In the genomic region with DNA sequence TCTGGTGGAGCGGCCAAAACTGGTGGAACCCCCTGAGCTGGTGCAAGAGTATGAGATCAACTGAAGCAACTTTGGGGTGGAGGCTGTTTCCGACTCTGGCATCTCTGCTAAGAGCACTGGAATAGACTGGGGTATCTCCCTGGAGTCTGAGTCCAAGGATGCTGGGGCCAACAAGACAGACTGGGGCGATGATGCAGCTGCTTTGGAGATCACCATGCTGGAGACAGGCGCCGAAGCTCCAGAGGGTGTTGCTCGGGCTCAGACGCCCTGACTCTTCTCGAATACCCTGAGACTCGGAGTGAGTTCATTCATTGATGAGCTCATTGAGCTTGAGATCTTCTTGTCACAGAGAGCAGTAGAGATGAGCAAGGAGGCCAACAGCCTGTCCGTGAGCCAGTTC, we compare ENCODE assay signal across 20 mouse cellular contexts.
"Had no signal": no experiment of that assay in that cellular context is flagged by ENCODE, and none has a peak within 500 bp of the region (broad histone marks: within the 10 kb centered on the region; RNA-seq: fewer than 3 reads in every experiment).

No protein-coding gene starts in this region.

- H3K27ac ChIP-seq: midbrain, embryonic 10.5 days; midbrain, embryonic 12.5 days; neural tube, embryonic 13.5 days; neural tube, embryonic 15.5 days; stomach, embryonic 15.5 days; stomach, postnatal 0 days had no signal

- H3K4me3 ChIP-seq: midbrain, embryonic 10.5 days; midbrain, embryonic 12.5 days; myocyte; neural tube, embryonic 13.5 days; neural tube, embryonic 15.5 days; stomach, embryonic 15.5 days had no signal

- H3K9me3 ChIP-seq: midbrain, embryonic 10.5 days; midbrain, embryonic 12.5 days; neural tube, embryonic 13.5 days; neural tube, embryonic 15.5 days; stomach, embryonic 15.5 days had no signal

- H3K4me2 ChIP-seq: lung, embryonic 14.5 days; midbrain, embryonic 12.5 days; neural tube, embryonic 13.5 days; neural tube, embryonic 15.5 days; stomach, embryonic 15.5 days had no signal

- H3K4me1 ChIP-seq: midbrain, embryonic 10.5 days; midbrain, embryonic 12.5 days; neural tube, embryonic 13.5 days; neural tube, embryonic 15.5 days; stomach, embryonic 15.5 days had no signal

- H3K27me3 ChIP-seq: midbrain, embryonic 12.5 days; neural tube, embryonic 13.5 days; neural tube, embryonic 15.5 days; stomach, embryonic 15.5 days had no signal

- ATAC-seq: midbrain, embryonic 16.5 days had no signal

- DNase-seq: lung, adult 18-20 months; lung, embryonic 14.5 days; lung, postnatal 10 days; lung, postnatal 4 days; midbrain, embryonic 14.5 days; retina, postnatal 1 day; right cerebral cortex, adult 18-20 months; right cerebral cortex, postnatal 25 days; right cerebral cortex, postnatal 4 days; thymus, adult 2 months; thymus, postnatal 25 days; thymus, postnatal 4 days had no signal

- H3K36me3 ChIP-seq: midbrain, embryonic 10.5 days; midbrain, embryonic 12.5 days; neural tube, embryonic 13.5 days; neural tube, embryonic 15.5 days; stomach, embryonic 15.5 days had no signal

- H3K9ac ChIP-seq: lung, embryonic 14.5 days; midbrain, embryonic 12.5 days; neural tube, embryonic 13.5 days; neural tube, embryonic 15.5 days; stomach, embryonic 15.5 days had no signal
